Mouse (Mus musculus) adrenal gland, adult (tissue): ENCODE measurements at regions not wholly inside any gene's neighbourhood (a gene's known extent, or its start where the extent isn't known, plus 50 kb on each side); places are given as distances from the start of the nearest gene placed in this dataset.
"Not testable (repeated sequence)": the region's sequence is repeated elsewhere in the genome, so short reads cannot be mapped to it uniquely, and the experiment has no call there.

Experiments used
- DNase-seq, 2 experiments: peaks; one replicate each; pipeline ENCODE4 v3.0.0; 2022 to 2023; ENCODE audit warnings: low spot score in 1 of 2; ENCODE audit not compliant: inconsistent age in 2 of 2

GRCm38 (mm10) chr17:52351293-52351692 lies 251.2 kb upstream of the Kcnh8 start:
- DNase-seq = no peak

- no peak for DNase-seq
These were observed 251.8 kb upstream of the Kcnh8 start for GRCm38 (mm10) chr17:52350696-52351095.

GRCm38 (mm10) chr17:52349872-52350271 lies 252.6 kb upstream of the Kcnh8 start:
- no peak for DNase-seq

GRCm38 (mm10) chr17:52348481-52349083 lies 253.9 kb upstream of the Kcnh8 start:
- no peak for DNase-seq

- DNase-seq = no peak
These were observed 281.9 kb upstream of the Kcnh8 start for GRCm38 (mm10) chr17:52320586-52320985.

- DNase-seq = no peak
These were observed 285.5 kb upstream of the Kcnh8 start for GRCm38 (mm10) chr17:52316976-52317375.

GRCm38 (mm10) chr17:52315879-52316278 lies 286.6 kb upstream of the Kcnh8 start:
- DNase-seq = no peak

GRCm38 (mm10) chr17:52315456-52315855 lies 287.1 kb upstream of the Kcnh8 start:
- not testable (repeated sequence) for DNase-seq

GRCm38 (mm10) chr17:52312043-52312442 lies 290.5 kb upstream of the Kcnh8 start:
- no peak for DNase-seq

- no peak for DNase-seq
These were observed 293.7 kb upstream of the Kcnh8 start for GRCm38 (mm10) chr17:52308789-52309188.

GRCm38 (mm10) chr17:52304133-52304532 lies 298.4 kb upstream of the Kcnh8 start:
- no peak for DNase-seq

GRCm38 (mm10) chr17:52303320-52303719 lies 299.2 kb upstream of the Kcnh8 start:
- no peak for DNase-seq

GRCm38 (mm10) chr17:52299769-52300168 lies 302.7 kb upstream of the Kcnh8 start:
- no peak for DNase-seq

GRCm38 (mm10) chr17:52285392-52285791 lies 317.1 kb upstream of the Kcnh8 start:
- DNase-seq = no peak

GRCm38 (mm10) chr17:52282264-52282663 lies 320.2 kb upstream of the Kcnh8 start:
- DNase-seq = no peak

- no peak for DNase-seq
These were observed 324.0 kb upstream of the Kcnh8 start for GRCm38 (mm10) chr17:52278523-52278922.

GRCm38 (mm10) chr17:52268792-52269191 lies 333.7 kb upstream of the Kcnh8 start:
- DNase-seq = no peak

GRCm38 (mm10) chr17:52251284-52251683 lies 351.2 kb upstream of the Kcnh8 start:
- no peak for DNase-seq

GRCm38 (mm10) chr17:52225584-52225983 lies 376.9 kb upstream of the Kcnh8 start:
- no peak for DNase-seq

- DNase-seq = no peak
These were observed 382.1 kb upstream of the Kcnh8 start for GRCm38 (mm10) chr17:52220422-52220821.

GRCm38 (mm10) chr17:52217411-52217810 lies 384.3 kb upstream of the Satb1 start:
- DNase-seq = no peak

GRCm38 (mm10) chr17:52212944-52213343 lies 379.9 kb upstream of the Satb1 start:
- DNase-seq = no peak

- no peak for DNase-seq
These were observed 377.4 kb upstream of the Satb1 start for GRCm38 (mm10) chr17:52210483-52210882.
